Mouse (Mus musculus): ENCODE data around the gene Sec11a. TPM values are rescaled to one million over a fixed set of nuclear protein-coding genes. Genes with fewer than 3 reads are reported as not detected.

The Sec11a gene
- total and polyA plus RNA-seq, 3 experiments = 7.7 to 472 (median 177) TPM

- Histone ChIP-seq H3K36me3 (replicated peaks) (peaks cover 80% of the 10 kb centered on the region), H3K4me3 (ENCODE audit: low read depth, low read length) (peak within 1 kb of the TSS; percentile 82), H3K9me3 (replicated peaks) (no peaks in the 10 kb centered on the region), H3K27me3 (ENCODE audit: insufficient read depth, low read length) (no peaks in the 10 kb centered on the region), H3K4me1 (ENCODE audit: insufficient read depth, low read depth, low read length) (peaks cover 64% of the 10 kb centered on the region)
- DNase-seq (ENCODE audit: low spot score) (peak; percentile 92), ATAC-seq (ENCODE audit: extremely low read depth, insufficient number of reproducible peaks, low FRiP score, poor library complexity, severe bottlenecking) (peak; percentile 80)
- TF ChIP-seq POLR2AphosphoS5 (IDR thresholded peaks at IDR 0.05; ENCODE audit: insufficient replicate concordance, low read depth, low read length) (no peak), CTCF (IDR thresholded peaks at IDR 0.05; ENCODE audit: low read depth, low read length) (no peak), TAL1 (conservative IDR thresholded peaks at IDR 0.05; ENCODE audit: low read depth, low read length) (no peak)
Observed at GRCm38 (mm10) chr7:80900944-80901501, 46.6 kb downstream of the Sec11a start, which contains the start of gene Wdr73. TSS of gene Wdr73 (minus strand) at chr7:80901269.

GRCm38 (mm10) chr7:80897721-80898120 lies 49.9 kb downstream of the Sec11a start:
- Histone ChIP-seq H3K27me3 (ENCODE audit: insufficient read depth, low read length) (no peaks in the 10 kb centered on the region; the same call in 1 of the 2 replicates), H3K4me3 (ENCODE audit: low read depth, low read length) (no peak overlapping the region; the same call in 1 of the 2 replicates), H3K4me1 (ENCODE audit: insufficient read depth, low read depth, low read length) (peaks cover 51% of the 10 kb centered on the region), H3K9me3 (replicated peaks) (no peaks in the 10 kb centered on the region), H3K36me3 (replicated peaks) (peaks cover 80% of the 10 kb centered on the region)
- DNase-seq (ENCODE audit: low spot score) (no peak), ATAC-seq (ENCODE audit: extremely low read depth, insufficient number of reproducible peaks, low FRiP score, poor library complexity, severe bottlenecking) (no peak)
- TF ChIP-seq CTCF (IDR thresholded peaks at IDR 0.05; ENCODE audit: low read depth, low read length) (no peak), POLR2AphosphoS5 (IDR thresholded peaks at IDR 0.05; ENCODE audit: insufficient replicate concordance, low read depth, low read length) (no peak), TAL1 (conservative IDR thresholded peaks at IDR 0.05; ENCODE audit: low read depth, low read length) (no peak), GATA2 (IDR thresholded peaks at IDR 0.05; ENCODE audit: borderline replicate concordance, low read depth, low read length) (no peak), GATA1 (IDR thresholded peaks at IDR 0.05; ENCODE audit: borderline replicate concordance, low read length) (no peak)

- Histone ChIP-seq H3K4me1 (ENCODE audit: insufficient read depth, low read depth, low read length) (peaks cover 51% of the 10 kb centered on the region), H3K9me3 (replicated peaks) (no peaks in the 10 kb centered on the region), H3K27me3 (ENCODE audit: insufficient read depth, low read length) (no peaks in the 10 kb centered on the region; the same call in 1 of the 2 replicates), H3K36me3 (replicated peaks) (peaks cover 80% of the 10 kb centered on the region), H3K4me3 (ENCODE audit: low read depth, low read length) (no peak overlapping the region; the same call in 1 of the 2 replicates)
- ATAC-seq (ENCODE audit: extremely low read depth, insufficient number of reproducible peaks, low FRiP score, poor library complexity, severe bottlenecking) (no peak), DNase-seq (ENCODE audit: low spot score) (no peak)
- TF ChIP-seq CTCF (IDR thresholded peaks at IDR 0.05; ENCODE audit: low read depth, low read length) = no peak
- TF ChIP-seq TAL1 (conservative IDR thresholded peaks at IDR 0.05; ENCODE audit: low read depth, low read length) = no peak
- no peak for TF ChIP-seq GATA1 (IDR thresholded peaks at IDR 0.05; ENCODE audit: borderline replicate concordance, low read length)
- no peak for TF ChIP-seq POLR2AphosphoS5 (IDR thresholded peaks at IDR 0.05; ENCODE audit: insufficient replicate concordance, low read depth, low read length)
- TF ChIP-seq GATA2 (IDR thresholded peaks at IDR 0.05; ENCODE audit: borderline replicate concordance, low read depth, low read length) = no peak
Observed at GRCm38 (mm10) chr7:80897134-80897533, 50.4 kb downstream of the Sec11a start.

GRCm38 (mm10) chr7:80894815-80895519 lies 52.6 kb downstream of the Sec11a start:
- no peaks in the 10 kb centered on the region; the same call in 1 of the 2 replicates for H3K27me3 ChIP-seq (ENCODE audit: insufficient read depth, low read length)
- DNase-seq (ENCODE audit: low spot score) (no peak), ATAC-seq (ENCODE audit: extremely low read depth, insufficient number of reproducible peaks, low FRiP score, poor library complexity, severe bottlenecking) (no peak)
- no peaks in the 10 kb centered on the region for H3K9me3 ChIP-seq (replicated peaks)
- peaks cover 94% of the 10 kb centered on the region for H3K36me3 ChIP-seq (replicated peaks)
- no peak overlapping the region for H3K4me3 ChIP-seq (ENCODE audit: low read depth, low read length)
- TF ChIP-seq TAL1 (conservative IDR thresholded peaks at IDR 0.05; ENCODE audit: low read depth, low read length) = no peak
- TF ChIP-seq POLR2AphosphoS5 (IDR thresholded peaks at IDR 0.05; ENCODE audit: insufficient replicate concordance, low read depth, low read length) = no peak
- TF ChIP-seq CTCF (IDR thresholded peaks at IDR 0.05; ENCODE audit: low read depth, low read length) = no peak
- no peak for TF ChIP-seq GATA2 (IDR thresholded peaks at IDR 0.05; ENCODE audit: borderline replicate concordance, low read depth, low read length)
- no peak for TF ChIP-seq GATA1 (IDR thresholded peaks at IDR 0.05; ENCODE audit: borderline replicate concordance, low read length)
- H3K4me1 ChIP-seq (ENCODE audit: insufficient read depth, low read depth, low read length) = peaks cover 55% of the 10 kb centered on the region

- ATAC-seq (ENCODE audit: extremely low read depth, insufficient number of reproducible peaks, low FRiP score, poor library complexity, severe bottlenecking) (no peak), DNase-seq (ENCODE audit: low spot score) (no peak)
- no peak overlapping the region for H3K4me3 ChIP-seq (ENCODE audit: low read depth, low read length)
- H3K4me1 ChIP-seq (ENCODE audit: insufficient read depth, low read depth, low read length) = peaks cover 57% of the 10 kb centered on the region
- TF ChIP-seq GATA2 (IDR thresholded peaks at IDR 0.05; ENCODE audit: borderline replicate concordance, low read depth, low read length) (no peak), GATA1 (IDR thresholded peaks at IDR 0.05; ENCODE audit: borderline replicate concordance, low read length) (no peak), TAL1 (conservative IDR thresholded peaks at IDR 0.05; ENCODE audit: low read depth, low read length) (no peak), POLR2AphosphoS5 (IDR thresholded peaks at IDR 0.05; ENCODE audit: insufficient replicate concordance, low read depth, low read length) (no peak), CTCF (IDR thresholded peaks at IDR 0.05; ENCODE audit: low read depth, low read length) (no peak)
- H3K9me3 ChIP-seq (replicated peaks) = no peaks in the 10 kb centered on the region
- peaks cover 95% of the 10 kb centered on the region for H3K36me3 ChIP-seq (replicated peaks)
- no peaks in the 10 kb centered on the region; the same call in 1 of the 2 replicates for H3K27me3 ChIP-seq (ENCODE audit: insufficient read depth, low read length)
Observed at GRCm38 (mm10) chr7:80894196-80894595, 53.4 kb downstream of the Sec11a start.

- no peak overlapping the region for H3K4me3 ChIP-seq (ENCODE audit: low read depth, low read length)
- TF ChIP-seq CTCF (IDR thresholded peaks at IDR 0.05; ENCODE audit: low read depth, low read length) (no peak), TAL1 (conservative IDR thresholded peaks at IDR 0.05; ENCODE audit: low read depth, low read length) (no peak), GATA1 (IDR thresholded peaks at IDR 0.05; ENCODE audit: borderline replicate concordance, low read length) (no peak), POLR2AphosphoS5 (IDR thresholded peaks at IDR 0.05; ENCODE audit: insufficient replicate concordance, low read depth, low read length) (no peak), GATA2 (IDR thresholded peaks at IDR 0.05; ENCODE audit: borderline replicate concordance, low read depth, low read length) (no peak)
- no peaks in the 10 kb centered on the region for H3K9me3 ChIP-seq (replicated peaks)
- DNase-seq (ENCODE audit: low spot score) (no peak), ATAC-seq (ENCODE audit: extremely low read depth, insufficient number of reproducible peaks, low FRiP score, poor library complexity, severe bottlenecking) (no peak)
- H3K36me3 ChIP-seq (replicated peaks) = peaks cover 96% of the 10 kb centered on the region
- peaks cover 59% of the 10 kb centered on the region for H3K4me1 ChIP-seq (ENCODE audit: insufficient read depth, low read depth, low read length)
- no peaks in the 10 kb centered on the region; the same call in 1 of the 2 replicates for H3K27me3 ChIP-seq (ENCODE audit: insufficient read depth, low read length)
Observed at GRCm38 (mm10) chr7:80893753-80894129, 53.8 kb downstream of the Sec11a start.

All from G1E (cell line).